Mouse (Mus musculus): ENCODE data around the gene Rbl1. TPM values are rescaled to one million over a fixed set of nuclear protein-coding genes. Genes with fewer than 3 reads are reported as not detected.
"Not testable (repeated sequence)": the region's sequence is repeated elsewhere in the genome, so short reads cannot be mapped to it uniquely, and the experiment has no call there.

The Rbl1 gene
- polyA plus RNA-seq, 1 experiment from 2014 or later: 36.2 TPM

- H3K36me3 ChIP-seq (replicated peaks): peaks cover 62% of the 10 kb centered on the region
- 97% methylated on average over 12 of the region's 12 CpGs for WGBS
These were observed 37.8 kb downstream of the Rbl1 start for GRCm38 (mm10) chr2:157166371-157167080.

GRCm38 (mm10) chr2:157165312-157166224 lies 38.8 kb downstream of the Rbl1 start:
- not testable (repeated sequence) for ATAC-seq (ENCODE audit: low FRiP score); H3K9ac ChIP-seq; H3K9me3 ChIP-seq; H3K4me3 ChIP-seq (replicated peaks); H3K27ac ChIP-seq; H3K4me1 ChIP-seq; H3K27me3 ChIP-seq; H3K4me2 ChIP-seq
- peaks cover 66% of the 10 kb centered on the region for H3K36me3 ChIP-seq (replicated peaks)

More at GRCm38 (mm10) chr2:157166371-157167080, 37.8 kb downstream of the Rbl1 start:
- no peak for ATAC-seq (ENCODE audit: low FRiP score)
- H3K27me3 ChIP-seq: no peaks in the 10 kb centered on the region
- no peak overlapping the region for H3K4me3 ChIP-seq (replicated peaks)
- no peak overlapping the region for H3K9ac ChIP-seq
- no peak overlapping the region for H3K4me2 ChIP-seq
- H3K4me1 ChIP-seq: peaks cover 10% of the 10 kb centered on the region
- H3K27ac ChIP-seq: no peak overlapping the region
- no peaks in the 10 kb centered on the region for H3K9me3 ChIP-seq

- H3K4me2 ChIP-seq: no peak overlapping the region
- H3K27ac ChIP-seq: no peak overlapping the region
- no peaks in the 10 kb centered on the region for H3K9me3 ChIP-seq
- H3K27me3 ChIP-seq: no peaks in the 10 kb centered on the region
- no peak overlapping the region for H3K9ac ChIP-seq
- no peak for ATAC-seq (ENCODE audit: low FRiP score)
- H3K4me3 ChIP-seq (replicated peaks): no peak overlapping the region
- WGBS: 98% methylated on average over 2 of the region's 2 CpGs
- H3K36me3 ChIP-seq (replicated peaks): peaks cover 74% of the 10 kb centered on the region
- H3K4me1 ChIP-seq: no peaks in the 10 kb centered on the region
These were observed 40.2 kb downstream of the Rbl1 start for GRCm38 (mm10) chr2:157164101-157164500.

- Histone ChIP-seq H3K9me3 (no peaks in the 10 kb centered on the region), H3K27me3 (no peaks in the 10 kb centered on the region), H3K36me3 (replicated peaks) (peaks cover 82% of the 10 kb centered on the region), H3K4me2 (no peak overlapping the region), H3K9ac (no peak overlapping the region), H3K27ac (no peak overlapping the region), H3K4me1 (no peaks in the 10 kb centered on the region), H3K4me3 (replicated peaks) (no peak overlapping the region)
- WGBS: 94% methylated on average over 1 of the region's 1 CpGs
- no peak for ATAC-seq (ENCODE audit: low FRiP score)
These were observed 48.3 kb downstream of the Rbl1 start for GRCm38 (mm10) chr2:157156079-157156478.

GRCm38 (mm10) chr2:157153235-157153634 lies 51.1 kb downstream of the Rbl1 start:
- Histone ChIP-seq H3K4me3 (replicated peaks) (no peak overlapping the region), H3K9me3 (no peaks in the 10 kb centered on the region), H3K27ac (no peak overlapping the region), H3K9ac (no peak overlapping the region), H3K4me1 (no peaks in the 10 kb centered on the region), H3K27me3 (no peaks in the 10 kb centered on the region), H3K4me2 (no peak overlapping the region), H3K36me3 (replicated peaks) (peaks cover 82% of the 10 kb centered on the region)
- ATAC-seq (ENCODE audit: low FRiP score): no peak
- 88% methylated on average over 2 of the region's 2 CpGs for WGBS

- Histone ChIP-seq H3K4me2 (no peak overlapping the region), H3K9me3 (no peaks in the 10 kb centered on the region), H3K4me1 (no peaks in the 10 kb centered on the region), H3K36me3 (replicated peaks) (peaks cover 79% of the 10 kb centered on the region), H3K9ac (no peak overlapping the region), H3K27ac (no peak overlapping the region), H3K4me3 (replicated peaks) (no peak overlapping the region), H3K27me3 (no peaks in the 10 kb centered on the region)
- 90% methylated on average over 5 of the region's 5 CpGs for WGBS
- no peak for ATAC-seq (ENCODE audit: low FRiP score)
These were observed 55.9 kb downstream of the Rbl1 start for GRCm38 (mm10) chr2:157148417-157148816.

GRCm38 (mm10) chr2:157147397-157148020 lies 56.8 kb downstream of the Rbl1 start:
- Histone ChIP-seq H3K4me3 (replicated peaks) (no peak overlapping the region), H3K4me2 (no peak overlapping the region), H3K4me1 (no peaks in the 10 kb centered on the region), H3K9me3 (no peaks in the 10 kb centered on the region), H3K27me3 (no peaks in the 10 kb centered on the region), H3K27ac (no peak overlapping the region), H3K36me3 (replicated peaks) (peaks cover 73% of the 10 kb centered on the region), H3K9ac (no peak overlapping the region)
- no peak for ATAC-seq (ENCODE audit: low FRiP score)
- 93% methylated on average over 9 of the region's 9 CpGs for WGBS

GRCm38 (mm10) chr2:157145173-157145572 lies 59.2 kb downstream of the Rbl1 start:
- H3K9ac ChIP-seq: no peak overlapping the region
- no peaks in the 10 kb centered on the region for H3K27me3 ChIP-seq
- H3K9me3 ChIP-seq: no peaks in the 10 kb centered on the region; the same call in 1 of the 2 replicates
- 91% methylated on average over 1 of the region's 1 CpGs for WGBS
- no peak for ATAC-seq (ENCODE audit: low FRiP score)
- H3K27ac ChIP-seq: no peak overlapping the region
- no peak overlapping the region for H3K4me3 ChIP-seq (replicated peaks)
- no peaks in the 10 kb centered on the region for H3K4me1 ChIP-seq
- H3K36me3 ChIP-seq (replicated peaks): peaks cover 51% of the 10 kb centered on the region
- no peak overlapping the region for H3K4me2 ChIP-seq

GRCm38 (mm10) chr2:157144132-157144531 lies 60.2 kb downstream of the Rbl1 start:
- Histone ChIP-seq H3K9me3 (peaks cover 6% of the 10 kb centered on the region; the same call in 1 of the 2 replicates), H3K4me3 (replicated peaks) (no peak overlapping the region), H3K27ac (no peak overlapping the region), H3K9ac (no peak overlapping the region), H3K4me1 (no peaks in the 10 kb centered on the region), H3K36me3 (replicated peaks) (peaks cover 40% of the 10 kb centered on the region), H3K27me3 (no peaks in the 10 kb centered on the region), H3K4me2 (no peak overlapping the region)
- no peak for ATAC-seq (ENCODE audit: low FRiP score)
- WGBS: 73% methylated on average over 5 of the region's 5 CpGs

- Histone ChIP-seq H3K27me3 (no peaks in the 10 kb centered on the region), H3K36me3 (replicated peaks) (peaks cover 23% of the 10 kb centered on the region), H3K4me2 (no peak overlapping the region), H3K4me3 (replicated peaks) (no peak overlapping the region), H3K9me3 (peaks cover 6% of the 10 kb centered on the region; the same call in 1 of the 2 replicates), H3K4me1 (no peaks in the 10 kb centered on the region), H3K27ac (no peak overlapping the region), H3K9ac (no peak overlapping the region)
- no peak for ATAC-seq (ENCODE audit: low FRiP score)
- WGBS: 88% methylated on average over 4 of the region's 4 CpGs
These were observed 62.4 kb downstream of the Rbl1 start for GRCm38 (mm10) chr2:157141962-157142361.

- Histone ChIP-seq H3K36me3 (replicated peaks) (peaks cover 3% of the 10 kb centered on the region; the same call in 1 of the 2 replicates), H3K9me3 (peaks cover 6% of the 10 kb centered on the region; the same call in 1 of the 2 replicates), H3K27me3 (no peaks in the 10 kb centered on the region), H3K9ac (no peak overlapping the region), H3K4me2 (no peak overlapping the region), H3K4me1 (peaks cover 3% of the 10 kb centered on the region; the same call in 1 of the 2 replicates), H3K27ac (no peak overlapping the region), H3K4me3 (replicated peaks) (no peak overlapping the region)
- 85% methylated on average over 5 of the region's 5 CpGs for WGBS
- no peak for ATAC-seq (ENCODE audit: low FRiP score)
These were observed 65.0 kb downstream of the Rbl1 start for GRCm38 (mm10) chr2:157139251-157139802.

- peaks cover 5% of the 10 kb centered on the region; the same call in 1 of the 2 replicates for H3K4me1 ChIP-seq
- no peaks in the 10 kb centered on the region for H3K36me3 ChIP-seq (replicated peaks)
- no peak overlapping the region for H3K9ac ChIP-seq
- no peak overlapping the region for H3K27ac ChIP-seq
- 82% methylated on average over 5 of the region's 5 CpGs for WGBS
- no peak overlapping the region for H3K4me3 ChIP-seq (replicated peaks)
- no peaks in the 10 kb centered on the region for H3K27me3 ChIP-seq
- ATAC-seq (ENCODE audit: low FRiP score): no peak
- H3K9me3 ChIP-seq: peaks cover 6% of the 10 kb centered on the region; the same call in 1 of the 2 replicates
- H3K4me2 ChIP-seq: no peak overlapping the region
These were observed 65.5 kb downstream of the Rbl1 start for GRCm38 (mm10) chr2:157138808-157139207.
